Mouse (Mus musculus): ENCODE measurements at regions not wholly inside any gene's neighbourhood (a gene's known extent, or its start where the extent isn't known, plus 50 kb on each side); places are given as distances from the start of the nearest gene placed in this dataset.

GRCm38 (mm10) chr8:8241051-8241688 lies 419.9 kb downstream of the Efnb2 start:
- TF ChIP-seq ZC3H11A (IDR thresholded peaks at IDR 0.05; ENCODE audit: borderline replicate concordance, low read depth, low read length) (no peak), ZNF384 (IDR thresholded peaks at IDR 0.05; ENCODE audit: low read depth, low read length) (no peak), MAFK (IDR thresholded peaks at IDR 0.05; ENCODE audit: insufficient read depth, low read depth, low read length) (no peak), HCFC1 (IDR thresholded peaks at IDR 0.05; ENCODE audit: borderline replicate concordance, insufficient read depth, low read length) (no peak), CHD2 (IDR thresholded peaks at IDR 0.05; ENCODE audit: low read depth, low read length) (no peak)
- H3K9ac ChIP-seq (ENCODE audit: insufficient read depth, low read depth, low read length, poor library complexity, severe bottlenecking), result no peak overlapping the region
- H3K9me3 ChIP-seq (ENCODE audit: control insufficient read depth, insufficient read depth, low read depth, low read length), result no peaks in the 10 kb centered on the region
- no peak for DNase-seq (ENCODE audit: low read depth, low spot score)
- H3K4me3 ChIP-seq (ENCODE audit: insufficient read depth in 1 of 2, low read depth in 1 of 2, low read length in 2 of 2, poor library complexity in 1 of 2, severe bottlenecking in 1 of 2), result no peak overlapping the region
- in situ Hi-C loops (cut with MboI; ENCODE audit: low sequenced_read_pairs in 2 of 2, unreplicated experiment in 2 of 2), result loop anchor here in 1 of 2 experiments (25.0 kb wide), 1 partner anchor 421 kb away; the partner anchor contains the start of gene Efnb2
- no peaks in the 10 kb centered on the region for H3K4me1 ChIP-seq (ENCODE audit: control insufficient read depth in 2 of 2, insufficient read depth in 2 of 2, low read length in 2 of 2, poor library complexity in 1 of 2)
- H3K36me3 ChIP-seq (ENCODE audit: control insufficient read depth, insufficient read depth, low read length, poor library complexity, severe bottlenecking), result no peaks in the 10 kb centered on the region
- H3K27ac ChIP-seq (ENCODE audit: insufficient read depth, low read depth, low read length, poor library complexity, severe bottlenecking), result no peak overlapping the region

GRCm38 (mm10) chr8:8239489-8239888 lies 421.6 kb downstream of the Efnb2 start:
- Histone ChIP-seq H3K27ac (ENCODE audit: insufficient read depth, low read depth, low read length, poor library complexity, severe bottlenecking) (no peak overlapping the region), H3K4me1 (ENCODE audit: control insufficient read depth in 2 of 2, insufficient read depth in 2 of 2, low read length in 2 of 2, poor library complexity in 1 of 2) (no peaks in the 10 kb centered on the region), H3K9me3 (ENCODE audit: control insufficient read depth, insufficient read depth, low read depth, low read length) (no peaks in the 10 kb centered on the region), H3K9ac (ENCODE audit: insufficient read depth, low read depth, low read length, poor library complexity, severe bottlenecking) (no peak overlapping the region), H3K36me3 (ENCODE audit: control insufficient read depth, insufficient read depth, low read length, poor library complexity, severe bottlenecking) (no peaks in the 10 kb centered on the region), H3K4me3 (ENCODE audit: insufficient read depth in 1 of 2, low read depth in 1 of 2, low read length in 2 of 2, poor library complexity in 1 of 2, severe bottlenecking in 1 of 2) (no peak overlapping the region)
- TF ChIP-seq HCFC1 (IDR thresholded peaks at IDR 0.05; ENCODE audit: borderline replicate concordance, insufficient read depth, low read length), result no peak
- TF ChIP-seq CHD2 (IDR thresholded peaks at IDR 0.05; ENCODE audit: low read depth, low read length), result no peak
- no peak for TF ChIP-seq ZNF384 (IDR thresholded peaks at IDR 0.05; ENCODE audit: low read depth, low read length)
- TF ChIP-seq MAFK (IDR thresholded peaks at IDR 0.05; ENCODE audit: insufficient read depth, low read depth, low read length), result no peak
- no peak for TF ChIP-seq ZC3H11A (IDR thresholded peaks at IDR 0.05; ENCODE audit: borderline replicate concordance, low read depth, low read length)
- DNase-seq (ENCODE audit: low read depth, low spot score), result no peak
- in situ Hi-C loops (cut with MboI; ENCODE audit: low sequenced_read_pairs in 2 of 2, unreplicated experiment in 2 of 2), result loop anchor here in 1 of 2 experiments (25.0 kb wide), 1 partner anchor 423 kb away; the partner anchor contains the start of gene Efnb2

GRCm38 (mm10) chr8:8238051-8238450 lies 423.0 kb downstream of the Efnb2 start:
- DNase-seq (ENCODE audit: low read depth, low spot score), result no peak
- no peaks in the 10 kb centered on the region for H3K36me3 ChIP-seq (ENCODE audit: control insufficient read depth, insufficient read depth, low read length, poor library complexity, severe bottlenecking)
- in situ Hi-C loops (cut with MboI; ENCODE audit: low sequenced_read_pairs in 2 of 2, unreplicated experiment in 2 of 2), result loop anchor here in 1 of 2 experiments (25.0 kb wide), 1 partner anchor 424 kb away; the partner anchor contains the start of gene Efnb2
- H3K9me3 ChIP-seq (ENCODE audit: control insufficient read depth, insufficient read depth, low read depth, low read length), result no peaks in the 10 kb centered on the region
- no peak overlapping the region for H3K4me3 ChIP-seq (ENCODE audit: insufficient read depth in 1 of 2, low read depth in 1 of 2, low read length in 2 of 2, poor library complexity in 1 of 2, severe bottlenecking in 1 of 2)
- no peak overlapping the region for H3K9ac ChIP-seq (ENCODE audit: insufficient read depth, low read depth, low read length, poor library complexity, severe bottlenecking)
- no peaks in the 10 kb centered on the region for H3K4me1 ChIP-seq (ENCODE audit: control insufficient read depth in 2 of 2, insufficient read depth in 2 of 2, low read length in 2 of 2, poor library complexity in 1 of 2)
- TF ChIP-seq MAFK (IDR thresholded peaks at IDR 0.05; ENCODE audit: insufficient read depth, low read depth, low read length) (no peak), ZNF384 (IDR thresholded peaks at IDR 0.05; ENCODE audit: low read depth, low read length) (no peak), HCFC1 (IDR thresholded peaks at IDR 0.05; ENCODE audit: borderline replicate concordance, insufficient read depth, low read length) (no peak)
- H3K27ac ChIP-seq (ENCODE audit: insufficient read depth, low read depth, low read length, poor library complexity, severe bottlenecking), result no peak overlapping the region

- no peak for TF ChIP-seq CHD2 (IDR thresholded peaks at IDR 0.05; ENCODE audit: low read depth, low read length)
- TF ChIP-seq HCFC1 (IDR thresholded peaks at IDR 0.05; ENCODE audit: borderline replicate concordance, insufficient read depth, low read length), result no peak
- H3K36me3 ChIP-seq (ENCODE audit: control insufficient read depth, insufficient read depth, low read length, poor library complexity, severe bottlenecking), result no peaks in the 10 kb centered on the region
- no peak overlapping the region for H3K27ac ChIP-seq (ENCODE audit: insufficient read depth, low read depth, low read length, poor library complexity, severe bottlenecking)
- no peak overlapping the region for H3K9ac ChIP-seq (ENCODE audit: insufficient read depth, low read depth, low read length, poor library complexity, severe bottlenecking)
- no peaks in the 10 kb centered on the region for H3K9me3 ChIP-seq (ENCODE audit: control insufficient read depth, insufficient read depth, low read depth, low read length)
- H3K4me1 ChIP-seq (ENCODE audit: control insufficient read depth in 2 of 2, insufficient read depth in 2 of 2, low read length in 2 of 2, poor library complexity in 1 of 2), result no peaks in the 10 kb centered on the region
- DNase-seq (ENCODE audit: low read depth, low spot score), result no peak
- in situ Hi-C loops (cut with MboI; ENCODE audit: low sequenced_read_pairs in 2 of 2, unreplicated experiment in 2 of 2), result loop anchor here in 1 of 2 experiments (25.0 kb wide), 1 partner anchor 429 kb away; the partner anchor contains the start of gene Efnb2
- no peak overlapping the region for H3K4me3 ChIP-seq (ENCODE audit: insufficient read depth in 1 of 2, low read depth in 1 of 2, low read length in 2 of 2, poor library complexity in 1 of 2, severe bottlenecking in 1 of 2)
Observed at GRCm38 (mm10) chr8:8233616-8234015, 427.4 kb downstream of the Efnb2 start.

All from ES-E14 (cell line).